Mouse (Mus musculus): ENCODE measurements around the gene Ppbp.

The Ppbp gene
- long read RNA-seq, experiment 1, result 0 reads
- long read RNA-seq, experiment 2, result 0 reads

GRCm38 (mm10) chr5:90768218-90768617 lies at the start of gene Ppbp:
Gene Ppbp, plus strand, starts transcription at chr5:90768518.
- intact Hi-C loops (cut with DNase I), result no loop called here

GRCm38 (mm10) chr5:90722656-90723055 lies 45.7 kb upstream of the Ppbp start:
- intact Hi-C loops (cut with DNase I), result no loop called here

DNA sequence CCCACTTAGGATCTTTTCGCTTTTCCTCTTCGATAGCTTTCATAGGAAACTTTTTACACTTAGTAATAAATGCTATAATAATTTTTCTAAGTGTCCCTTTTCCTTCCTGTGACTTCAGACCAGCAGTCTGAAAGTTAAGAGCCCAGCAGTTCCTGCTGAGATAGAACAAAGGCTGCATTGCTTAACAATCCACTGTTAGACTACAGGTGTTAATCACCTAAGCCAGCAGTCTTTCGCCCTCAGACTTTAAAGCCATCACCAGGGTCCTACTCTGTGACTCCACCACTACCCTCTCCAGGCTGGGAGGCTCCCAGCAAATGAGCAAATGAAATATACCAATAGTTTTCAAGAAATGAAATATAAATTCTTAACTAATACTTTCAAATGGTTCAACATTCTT lies 40.1 kb upstream of the Ppbp start:
- intact Hi-C loops (cut with DNase I), result no loop called here

DNA sequence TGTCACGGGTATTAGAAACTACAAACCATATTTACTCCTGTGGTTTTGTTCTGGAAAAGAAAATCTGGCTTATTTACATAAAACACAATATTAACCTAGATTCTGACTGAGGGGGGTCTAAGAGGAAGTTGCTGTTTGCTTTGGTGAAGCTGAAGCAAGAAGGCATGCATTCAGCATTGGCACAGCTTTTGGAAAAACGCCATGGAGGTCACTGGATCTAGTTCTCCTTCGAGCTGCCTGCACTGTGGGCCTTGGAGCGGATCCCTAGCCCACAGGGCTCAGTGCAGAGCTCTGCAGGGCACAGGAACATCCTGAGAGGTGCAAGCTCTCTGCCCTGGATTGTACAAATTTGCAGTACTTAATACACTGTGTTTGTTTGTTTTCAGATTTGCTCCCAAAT lies 36.8 kb upstream of the Ppbp start:
- intact Hi-C loops (cut with DNase I), result no loop called here

GRCm38 (mm10) chr5:90742029-90742428 lies 26.3 kb upstream of the Ppbp start:
- intact Hi-C loops (cut with DNase I), result no loop called here

DNA sequence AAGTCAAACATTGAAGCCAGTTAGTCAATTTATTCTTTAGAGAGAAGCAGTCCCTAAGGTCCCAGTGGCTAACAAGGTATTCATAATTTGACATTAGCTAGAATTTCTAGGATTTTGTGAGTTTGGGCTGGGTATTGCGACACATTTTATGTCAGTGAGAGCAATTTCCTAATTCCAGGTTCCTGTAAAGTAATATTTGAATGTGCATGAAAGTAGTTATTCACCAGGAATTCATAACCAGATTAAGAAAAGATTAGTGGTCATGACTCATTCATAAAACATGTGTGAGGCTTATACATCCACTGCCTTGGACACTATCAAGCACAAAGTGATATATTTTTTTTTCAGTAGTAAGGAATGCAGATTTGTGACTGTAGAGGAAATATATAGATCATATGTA lies 14.4 kb upstream of the Ppbp start:
- intact Hi-C loops (cut with DNase I), result no loop called here

DNA sequence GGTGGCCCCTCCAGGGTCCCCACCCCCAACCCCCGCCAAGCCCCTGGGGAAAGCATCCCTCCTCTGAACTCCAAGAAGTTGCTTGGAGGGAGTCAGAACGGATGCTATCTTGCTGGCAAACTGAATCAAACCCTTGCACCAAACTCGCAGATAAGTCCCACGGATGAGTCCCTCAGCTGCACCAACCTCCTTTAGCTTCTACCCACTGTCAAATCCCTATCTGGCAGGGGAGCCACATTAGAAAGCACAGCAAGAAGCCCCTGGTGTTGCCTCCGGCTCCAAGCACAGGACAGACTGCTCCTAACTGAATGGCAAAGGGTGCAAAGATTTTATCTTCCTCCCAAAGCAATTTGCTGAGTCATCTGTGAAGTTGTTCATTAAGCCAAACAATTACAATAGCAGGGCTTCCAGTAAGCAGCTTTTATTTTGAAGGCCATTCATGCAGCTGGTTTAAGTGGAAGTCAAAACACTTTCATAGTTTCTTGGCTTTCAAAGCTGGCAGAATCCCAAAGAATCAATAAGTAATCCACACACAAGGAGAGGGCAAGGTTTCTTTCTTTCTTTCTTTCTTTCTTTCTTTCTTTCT lies 10.2 kb upstream of the Ppbp start:
- intact Hi-C loops (cut with DNase I), result no loop called here

- intact Hi-C loops (cut with DNase I), result no loop called here
These were observed 8.9 kb upstream of the Ppbp start, which contains the start of gene Cxcl5 for GRCm38 (mm10) chr5:90759077-90760065. Gene Cxcl5, plus strand, starts transcription at chr5:90759360.

DNA sequence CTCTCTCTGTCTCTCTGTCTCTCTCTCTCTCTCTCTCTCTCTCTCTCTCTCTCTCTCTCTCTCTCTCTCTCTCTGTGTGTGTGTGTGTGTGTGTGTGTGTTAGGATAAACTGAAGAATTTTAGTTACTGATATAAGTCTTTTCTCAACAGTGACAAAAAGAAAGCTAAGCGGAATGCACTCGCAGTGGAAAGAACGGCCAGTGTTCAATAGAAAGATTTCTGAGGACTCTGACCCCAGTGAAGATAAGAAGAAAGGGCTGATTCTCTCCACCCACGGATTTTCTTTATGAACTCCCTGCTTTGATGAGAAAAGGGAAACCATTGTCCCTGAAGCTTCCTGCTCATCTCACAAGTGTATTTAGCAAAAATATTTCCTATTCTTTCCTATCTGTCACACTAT lies 8.0 kb upstream of the Ppbp start:
- intact Hi-C loops (cut with DNase I), result no loop called here

DNA sequence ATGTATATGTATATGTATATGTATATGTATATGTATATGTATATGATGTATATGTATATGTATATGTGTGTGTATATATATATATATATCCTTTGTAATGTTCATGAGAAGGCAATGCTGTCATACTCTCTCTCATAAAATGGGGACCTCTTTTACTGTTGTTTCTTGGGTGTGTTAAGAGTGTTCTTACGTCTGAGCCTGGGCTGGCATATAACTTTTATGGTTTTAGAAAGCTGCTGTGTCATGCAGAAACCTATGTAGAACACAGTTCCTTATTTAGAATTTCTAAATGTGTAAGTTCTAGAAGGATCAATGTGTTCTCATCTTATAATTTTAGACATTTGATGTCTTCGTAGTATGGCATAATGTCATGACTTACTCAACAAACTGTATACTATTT lies 7.5 kb upstream of the Ppbp start:
- intact Hi-C loops (cut with DNase I), result no loop called here

GRCm38 (mm10) chr5:90761834-90762233 lies 6.5 kb upstream of the Ppbp start:
- intact Hi-C loops (cut with DNase I), result no loop called here

GRCm38 (mm10) chr5:90763912-90764665 lies 4.2 kb upstream of the Ppbp start:
- intact Hi-C loops (cut with DNase I), result no loop called here

- intact Hi-C loops (cut with DNase I), result no loop called here
These were observed 2.3 kb upstream of the Ppbp start for GRCm38 (mm10) chr5:90765821-90766606.

DNA sequence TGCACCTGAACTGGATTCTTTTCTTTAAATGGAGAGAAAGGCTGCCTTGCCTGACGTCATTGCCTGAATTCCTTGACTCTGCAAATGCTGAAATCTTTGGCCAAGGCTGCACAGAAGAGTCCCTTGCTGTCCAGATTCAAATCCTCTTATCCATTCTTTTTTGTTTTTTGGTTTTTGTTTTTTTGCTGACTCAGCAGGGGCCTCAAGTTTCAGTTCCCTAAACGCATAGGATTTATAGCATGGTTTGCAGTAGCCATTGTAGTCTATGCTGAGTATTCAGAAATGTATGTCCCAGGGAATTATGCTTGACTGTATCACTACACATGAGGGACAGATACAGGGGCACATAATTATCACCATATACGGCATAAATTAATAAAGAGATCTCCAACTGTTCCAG lies 3.1 kb downstream of the Ppbp start:
- intact Hi-C loops (cut with DNase I), result no loop called here

GRCm38 (mm10) chr5:90771880-90772653 lies 3.7 kb downstream of the Ppbp start, which contains the start of gene Pf4:
Gene Pf4, plus strand, starts transcription at chr5:90772435.
- intact Hi-C loops (cut with DNase I), result no loop called here

- intact Hi-C loops (cut with DNase I), result no loop called here
These were observed 7.2 kb downstream of the Ppbp start for GRCm38 (mm10) chr5:90775562-90775961.

GRCm38 (mm10) chr5:90777621-90778020 lies 9.3 kb downstream of the Ppbp start:
- intact Hi-C loops (cut with DNase I), result no loop called here

GRCm38 (mm10) chr5:90778856-90779255 lies 10.5 kb downstream of the Ppbp start:
- intact Hi-C loops (cut with DNase I), result no loop called here

- intact Hi-C loops (cut with DNase I), result loop anchor here (10.0 kb wide), 1 partner anchor 111 kb away; the partner anchor contains the start of gene Cxcl1
These were observed 15.4 kb downstream of the Ppbp start for GRCm38 (mm10) chr5:90783697-90784096.
